Mouse (Mus musculus) layer of hippocampus, adult 9-10 months (tissue): ENCODE results near the gene Gm17175.
"Not testable (repeated sequence)": the region's sequence is repeated elsewhere in the genome, so short reads cannot be mapped to it uniquely, and the experiment has no call there.

Experiments
- DNase-seq: peaks from one replicate; pipeline ENCODE4 v3.0.0; 2022; ENCODE audit warnings: low spot score

The Gm17175 gene

DNA sequence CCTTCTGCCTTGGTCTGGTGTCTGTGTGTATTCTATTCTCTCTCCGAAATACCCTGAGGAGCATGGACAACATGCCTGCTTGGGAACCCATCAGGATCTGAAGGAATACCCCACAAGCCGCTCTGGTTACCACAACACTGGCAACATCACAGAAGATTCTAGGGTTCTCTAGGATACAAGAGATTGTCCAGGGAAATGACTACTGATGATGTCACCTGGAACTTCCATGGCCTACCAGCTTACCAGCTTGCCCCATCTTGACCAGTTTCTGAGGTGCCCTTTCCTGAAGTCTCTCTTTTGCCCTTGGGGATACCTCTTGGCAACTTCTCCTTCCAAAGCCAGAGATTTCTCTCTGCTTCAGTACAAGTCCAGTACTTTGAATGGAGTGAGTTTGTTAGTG is at the start of gene Gm17175:
Gene Gm17175 (minus strand): TSS at position 101 of the 400 bp plus-strand sequence.
- not testable (repeated sequence) for DNase-seq

DNA sequence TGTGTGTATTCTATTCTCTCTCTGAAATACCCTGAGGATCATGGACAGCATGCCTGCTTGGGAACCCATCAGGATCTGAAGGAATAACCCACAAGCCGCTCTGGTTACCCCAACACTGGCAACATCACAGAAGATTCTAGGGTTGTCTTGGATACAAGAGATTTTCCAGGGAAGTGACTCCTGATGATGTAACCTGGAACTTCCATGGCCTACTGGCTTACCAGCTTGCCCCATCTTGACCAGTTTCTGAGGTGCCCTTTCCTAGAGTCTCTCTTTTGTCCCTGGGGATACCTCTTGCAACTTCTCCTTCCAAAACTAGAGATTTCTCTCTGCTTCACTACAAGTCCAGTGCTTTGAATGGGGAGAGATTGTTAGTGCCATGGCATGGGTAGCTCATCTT is 37.3 kb upstream of the Gm17175 start, which contains the start of gene Gm17078:
Gene Gm17078 (minus strand): TSS at position 101 of the 400 bp plus-strand sequence.
- DNase-seq = no peak

DNA sequence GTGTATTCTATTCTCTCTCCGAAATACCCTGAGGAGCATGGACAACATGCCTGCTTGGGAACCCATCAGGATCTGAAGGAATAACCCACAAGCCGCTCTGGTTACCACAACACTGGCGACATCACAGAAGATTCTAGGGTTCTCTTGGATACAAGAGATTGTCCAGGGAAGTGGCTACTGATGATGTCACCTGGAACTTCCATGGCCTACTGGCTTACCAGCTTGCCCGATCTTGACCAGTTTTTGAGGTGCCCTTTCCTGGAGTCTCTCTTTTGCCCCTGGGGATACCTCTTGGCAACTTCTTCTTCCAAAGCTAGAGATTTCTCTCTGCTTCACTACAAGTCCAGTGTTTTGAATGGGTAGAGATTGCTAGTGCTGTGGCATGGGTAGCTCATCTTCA is 18.2 kb upstream of the Gm17175 start, which contains the start of gene Gm17174:
Gene Gm17174 (minus strand): TSS at position 101 of the 400 bp plus-strand sequence.
- not testable (repeated sequence) for DNase-seq

DNA sequence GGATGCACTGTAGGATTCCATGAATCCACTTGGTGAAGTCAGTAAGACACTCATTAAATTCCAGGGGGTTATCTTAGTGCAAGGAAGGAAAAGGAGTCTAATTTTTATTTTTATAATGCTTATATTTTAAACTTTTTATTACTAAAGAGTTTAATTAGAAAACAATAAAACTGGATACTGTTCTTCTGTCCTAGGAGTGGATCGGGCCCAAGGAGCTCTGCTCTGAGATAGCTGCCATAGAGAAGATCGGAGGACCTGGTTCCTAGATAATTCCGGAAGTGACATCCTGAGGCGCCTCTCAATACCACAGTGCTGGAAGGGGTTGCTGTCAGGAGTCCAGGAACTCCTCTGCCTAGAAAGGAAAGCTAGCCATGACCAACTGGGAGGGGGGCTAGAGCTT is 21.4 kb downstream of the Gm17175 start, which contains the start of gene Gm5622:
Gene Gm5622 (plus strand): TSS at position 301 of the 400 bp plus-strand sequence.
- DNase-seq = no peak
